Mouse (Mus musculus) MEL (cell line): ENCODE data around the gene Map3k12. TPM values are rescaled to one million over a fixed set of nuclear protein-coding genes. Genes with fewer than 3 reads are reported as not detected.

Experiments
- DNase-seq: peaks from one replicate; pipeline ENCODE4 v3.0.0; 2011; ENCODE audit warnings: low read depth, low spot score
- H3K27ac ChIP-seq: 2 replicates; pipeline ENCODE4 v1.5.1; 2012; ENCODE audit warnings: low read depth, mild to moderate bottlenecking, control low read depth, low read length, moderate library complexity; ENCODE audit not compliant: control insufficient read depth
- H3K27me3 ChIP-seq, 2 experiments: fragments of 150-350 bp in 1 of 2; sonication (generic) in 1 of 2; 2 replicates each; pipeline ENCODE4 v1.6.1; 2012; ENCODE audit warnings: low read length in 2 of 2, mild to moderate bottlenecking in 2 of 2, improper control_type of control experiment in 1 of 2, moderate library complexity in 1 of 2; ENCODE audit not compliant: insufficient read depth in 2 of 2, control insufficient read depth in 1 of 2
- H3K36me3 ChIP-seq, 2 experiments: 2 replicates each; pipeline ENCODE4 v1.6.1; 2012 to 2014; ENCODE audit warnings: low read length in 2 of 2, improper control_type of control experiment in 1 of 2, inconsistent platforms in 1 of 2, mild to moderate bottlenecking in 1 of 2; ENCODE audit not compliant: insufficient read depth in 2 of 2, control insufficient read depth in 1 of 2
- H3K4me1 ChIP-seq, 2 experiments: fragments of 150-350 bp in 1 of 2; sonication (generic) in 1 of 2; 2 replicates each; pipeline ENCODE4 v1.6.1; 2012; ENCODE audit warnings: low read length in 2 of 2, improper control_type of control experiment in 1 of 2, mild to moderate bottlenecking in 1 of 2; ENCODE audit not compliant: insufficient read depth in 2 of 2, control insufficient read depth in 1 of 2
- H3K4me3 ChIP-seq, 2 experiments: fragments of 150-350 bp in 1 of 2; sonication (generic) in 1 of 2; 2 replicates each; pipeline ENCODE4 v1.5.1; 2012; ENCODE audit warnings: low read depth in 2 of 2, low read length in 2 of 2, mild to moderate bottlenecking in 2 of 2, moderate library complexity in 2 of 2, control low read depth in 1 of 2, improper control_type of control experiment in 1 of 2; ENCODE audit not compliant: control insufficient read depth in 1 of 2, insufficient read depth in 1 of 2
- H3K79me2 ChIP-seq: 2 replicates; pipeline ENCODE4 v1.6.1; 2012; ENCODE audit warnings: mild to moderate bottlenecking, low read length, moderate library complexity; ENCODE audit not compliant: control insufficient read depth, poor library complexity, insufficient read depth
- H3K9ac ChIP-seq: 2 replicates; pipeline ENCODE4 v1.6.1; 2012; ENCODE audit warnings: low read depth, mild to moderate bottlenecking, control low read depth, low read length, moderate library complexity; ENCODE audit not compliant: control insufficient read depth, poor library complexity, severe bottlenecking
- H3K9me3 ChIP-seq: fragments of 150-350 bp; sonication (generic); replicated peaks from 2 replicates; pipeline ENCODE4 v1.6.1; 2012; ENCODE audit warnings: mild to moderate bottlenecking, low read length, improper control_type of control experiment, moderate library complexity; ENCODE audit not compliant: insufficient read depth
- BHLHE40 ChIP-seq: IDR thresholded peaks from 2 replicates; pipeline ENCODE4 v1.6.1; 2012; ENCODE audit warnings: low read depth, mild to moderate bottlenecking, inconsistent platforms, low read length, improper control_type of control experiment, borderline replicate concordance
- CHD2 ChIP-seq: IDR thresholded peaks from 2 replicates; pipeline ENCODE4 v1.6.1; 2011; ENCODE audit warnings: low read length, improper control_type of control experiment
- E2F4 ChIP-seq: IDR thresholded peaks from 2 replicates; pipeline ENCODE4 v1.6.1; 2011; ENCODE audit warnings: low read depth, low read length, improper control_type of control experiment, borderline replicate concordance
- ELF1 ChIP-seq: IDR thresholded peaks from 2 replicates; pipeline ENCODE4 v1.6.1; 2014; ENCODE audit warnings: low read depth, mild to moderate bottlenecking, inconsistent platforms, low read length, improper control_type of control experiment, moderate library complexity
- EP300 ChIP-seq, 2 experiments: IDR thresholded peaks; 2 replicates each; pipeline ENCODE4 v1.6.1; 2011; ENCODE audit warnings: improper control_type of control experiment in 2 of 2, low read length in 2 of 2, low read depth in 1 of 2, mild to moderate bottlenecking in 1 of 2
- ETS1 ChIP-seq: IDR thresholded peaks from 2 replicates; pipeline ENCODE4 v1.6.1; 2012; ENCODE audit warnings: low read depth, mild to moderate bottlenecking, inconsistent platforms, low read length, improper control_type of control experiment, moderate library complexity
- GATA1 ChIP-seq: IDR thresholded peaks from 2 replicates; pipeline ENCODE4 v1.6.1; 2011; ENCODE audit warnings: low read depth, low read length, improper control_type of control experiment
- JUND ChIP-seq: IDR thresholded peaks from 2 replicates; pipeline ENCODE4 v1.6.1; 2011; ENCODE audit warnings: low read depth, mild to moderate bottlenecking, improper control_type of control experiment, low read length
- MEF2A ChIP-seq: IDR thresholded peaks from 2 replicates; pipeline ENCODE4 v1.6.1; 2014; ENCODE audit warnings: low read depth, mild to moderate bottlenecking, inconsistent platforms, low read length, improper control_type of control experiment; ENCODE audit not compliant: poor library complexity, insufficient replicate concordance, severe bottlenecking; ENCODE audit errors: extremely low read depth
- MXI1 ChIP-seq: IDR thresholded peaks from 2 replicates; pipeline ENCODE4 v1.6.1; 2011; ENCODE audit warnings: mild to moderate bottlenecking, low read depth, low read length, improper control_type of control experiment
- RAD21 ChIP-seq: IDR thresholded peaks from 2 replicates; pipeline ENCODE4 v1.6.1; 2011; ENCODE audit warnings: mild to moderate bottlenecking, low read depth, low read length, improper control_type of control experiment
- RCOR1 ChIP-seq: IDR thresholded peaks from 2 replicates; pipeline ENCODE4 v1.6.1; 2012; ENCODE audit warnings: low read depth, mild to moderate bottlenecking, inconsistent platforms, low read length, improper control_type of control experiment
- SIN3A ChIP-seq: IDR thresholded peaks from 2 replicates; pipeline ENCODE4 v1.6.1; 2012; ENCODE audit warnings: low read length, improper control_type of control experiment, inconsistent platforms
- TAL1 ChIP-seq: IDR thresholded peaks from 2 replicates; pipeline ENCODE4 v1.6.1; 2012; ENCODE audit warnings: mild to moderate bottlenecking, inconsistent platforms, low read length, moderate library complexity, mixed read lengths
- TBP ChIP-seq: IDR thresholded peaks from 2 replicates; pipeline ENCODE4 v1.8.0; 2011; ENCODE audit warnings: low read depth, low read length, improper control_type of control experiment
- ZKSCAN1 ChIP-seq: IDR thresholded peaks from 2 replicates; pipeline ENCODE4 v1.6.1; 2012; ENCODE audit warnings: low read depth, mild to moderate bottlenecking, inconsistent platforms, low read length, improper control_type of control experiment, moderate library complexity
- polyA plus RNA-seq, 2 experiments: library from polyadenylated mRNA; stranded (reverse) in 1 of 2; unstranded in 1 of 2; fragments of >175 nt in 1 of 2; fragments of >200 nt in 1 of 2; gene quantifications; 2 replicates each; pipeline versions ENCODE4 v1.2.1 to v1.2.4; 2012; ENCODE audit warnings: low replicate concordance in 2 of 2, low read depth in 1 of 2; ENCODE audit not compliant: insufficient read length in 2 of 2, insufficient read depth in 1 of 2, missing spikeins in 1 of 2
- total RNA-seq: library from RNA; depleted of rRNA; stranded (reverse); fragments of 300-350 nt; gene quantifications from 2 replicates; pipeline ENCODE4 v1.2.3, GENCODE M21; 2012

The Map3k12 gene
- total and polyA plus RNA-seq, 3 experiments = 1.7 to 2.8 TPM; not detected in 1

- Histone ChIP-seq H3K4me3 (no peak overlapping the region), H3K4me1 (no peaks in the 10 kb centered on the region), H3K36me3 (peaks cover 0 to 32% of the 10 kb centered on the region in 2 experiments; a peak in 2 of 4 replicates), H3K27me3 (no peaks in the 10 kb centered on the region), H3K79me2 (no peaks in the 10 kb centered on the region), H3K27ac (no peak overlapping the region), H3K9ac (no peak overlapping the region), H3K9me3 (no peaks in the 10 kb centered on the region)
- no peak for DNase-seq
- TF ChIP-seq TBP (no peak), SIN3A (no peak), MEF2A (no peak), CHD2 (no peak), GATA1 (no peak)
Observed at GRCm38 (mm10) chr15:102547478-102547877, 30.6 kb upstream of the Map3k12 start.

GRCm38 (mm10) chr15:102546677-102547427, 30.0 kb upstream of the Map3k12 start:
- no peaks in the 10 kb centered on the region for H3K27me3 ChIP-seq
- peaks cover 0 to 29% of the 10 kb centered on the region in 2 experiments; a peak in 2 of 4 replicates for H3K36me3 ChIP-seq
- H3K4me3 ChIP-seq = no peak overlapping the region
- no peaks in the 10 kb centered on the region for H3K4me1 ChIP-seq
- H3K9ac ChIP-seq = no peak overlapping the region
- DNase-seq = no peak
- no peaks in the 10 kb centered on the region for H3K79me2 ChIP-seq
- no peaks in the 10 kb centered on the region for H3K9me3 ChIP-seq
- TF ChIP-seq BHLHE40 = no peak
- TF ChIP-seq, all 39 proteins: peak for 0
- no peak overlapping the region for H3K27ac ChIP-seq

- no peaks in the 10 kb centered on the region for H3K9me3 ChIP-seq
- no peaks in the 10 kb centered on the region for H3K4me1 ChIP-seq
- no peak for DNase-seq
- TF ChIP-seq ELF1 (no peak), EP300 (IDR thresholded peaks at IDR 0.05; ENCODE audit: low read depth in 1 of 2, low read length in 2 of 2) (no peak), TBP (no peak), RCOR1 (no peak), TAL1 (no peak), ETS1 (no peak), JUND (no peak), ZKSCAN1 (no peak), MXI1 (no peak), RAD21 (no peak), CHD2 (no peak), E2F4 (no peak)
- no peak overlapping the region for H3K27ac ChIP-seq
- H3K9ac ChIP-seq = no peak overlapping the region
- no peak overlapping the region for H3K4me3 ChIP-seq
- no peaks in the 10 kb centered on the region for H3K79me2 ChIP-seq
- H3K27me3 ChIP-seq = no peaks in the 10 kb centered on the region
- H3K36me3 ChIP-seq = peaks cover 0 to 26% of the 10 kb centered on the region in 2 experiments; a peak in 2 of 4 replicates
Observed at GRCm38 (mm10) chr15:102546246-102546645, 29.4 kb upstream of the Map3k12 start.
